Mouse (Mus musculus): Measurements from ENCODE around the gene A730061H03Rik.

GRCm38 (mm10) chr14:55570588-55570987, 10.4 kb upstream of the A730061H03Rik start:
- no peak for TF ChIP-seq POLR2A (IDR thresholded peaks at IDR 0.05; ENCODE audit: control insufficient read depth, extremely low read depth, insufficient read depth, low read length, poor library complexity)
- TF ChIP-seq CTCF (IDR thresholded peaks at IDR 0.05; ENCODE audit: borderline replicate concordance, control insufficient read depth, extremely low read depth, insufficient read depth, low read length, poor library complexity) = no peak

All from thymus, adult 2 months (tissue).